Mouse (Mus musculus) E14TG2a.4 (cell line): ENCODE measurements around the gene Baiap2l1.

Experiments
- H3K27me3 ChIP-seq: 2 replicates; pipeline ENCODE4 v1.6.1; 2014; ENCODE audit warnings: low read length, control low read depth; ENCODE audit not compliant: insufficient read depth
- H3K36me3 ChIP-seq: 2 replicates; pipeline ENCODE4 v1.6.1; 2014; ENCODE audit warnings: low read length, control low read depth; ENCODE audit not compliant: insufficient read depth
- H3K4me1 ChIP-seq: replicated peaks from 2 replicates; pipeline ENCODE4 v1.6.1; 2014; ENCODE audit warnings: low read depth, low read length, control low read depth
- H3K4me3 ChIP-seq: replicated peaks from 2 replicates; pipeline ENCODE4 v1.5.1; 2014; ENCODE audit warnings: mild to moderate bottlenecking, low read length
- H3K9me3 ChIP-seq: 2 replicates; pipeline ENCODE4 v1.6.1; 2014; ENCODE audit warnings: low read length, control low read depth
- CTCF ChIP-seq: conservative IDR thresholded peaks from 2 replicates; pipeline ENCODE4 v1.5.1; 2014; ENCODE audit warnings: low read length
- NANOG ChIP-seq: IDR thresholded peaks from 2 replicates; pipeline ENCODE4 v1.6.1; 2014; ENCODE audit warnings: borderline replicate concordance, low read length, mixed read lengths
- POU5F1 ChIP-seq: IDR thresholded peaks from 2 replicates; pipeline ENCODE4 v1.6.1; 2014; ENCODE audit warnings: low read length, borderline replicate concordance

Baiap2l1 gene

DNA sequence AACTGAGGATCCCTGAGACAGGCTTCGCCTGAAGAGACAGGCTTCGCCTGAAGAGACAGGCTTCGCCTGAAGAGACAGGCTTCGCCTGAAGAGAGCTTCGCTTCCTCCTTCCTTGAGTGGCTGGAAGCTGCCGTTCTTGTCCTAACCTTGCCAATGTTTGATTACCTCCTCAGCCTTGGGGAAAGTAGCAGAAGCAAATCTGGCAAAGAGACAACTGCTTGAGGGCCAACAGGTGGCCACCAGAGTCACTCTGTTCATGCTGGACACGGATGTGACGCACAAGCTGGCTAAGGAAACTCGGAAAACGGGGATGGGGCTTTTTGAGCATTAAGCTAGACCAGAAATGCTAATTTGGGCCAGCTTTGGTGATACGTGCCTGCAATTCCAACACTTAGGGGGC, 23.9 kb downstream of the Baiap2l1 start:
- H3K4me1 ChIP-seq = no peaks in the 10 kb centered on the region
- H3K4me3 ChIP-seq = no peak overlapping the region
- no peaks in the 10 kb centered on the region for H3K27me3 ChIP-seq
- H3K9me3 ChIP-seq = peaks cover 8% of the 10 kb centered on the region; the same call in 1 of the 2 replicates
- no peaks in the 10 kb centered on the region for H3K36me3 ChIP-seq
- TF ChIP-seq CTCF = no peak

GRCm38 (mm10) chr5:144322717-144323116, 35.2 kb downstream of the Baiap2l1 start:
- no peaks in the 10 kb centered on the region for H3K27me3 ChIP-seq
- H3K4me3 ChIP-seq = no peak overlapping the region
- H3K4me1 ChIP-seq = peaks cover 46% of the 10 kb centered on the region
- TF ChIP-seq POU5F1 = no peak
- no peak for TF ChIP-seq CTCF
- TF ChIP-seq NANOG = no peak
- no peaks in the 10 kb centered on the region for H3K36me3 ChIP-seq
- H3K9me3 ChIP-seq = no peaks in the 10 kb centered on the region

DNA sequence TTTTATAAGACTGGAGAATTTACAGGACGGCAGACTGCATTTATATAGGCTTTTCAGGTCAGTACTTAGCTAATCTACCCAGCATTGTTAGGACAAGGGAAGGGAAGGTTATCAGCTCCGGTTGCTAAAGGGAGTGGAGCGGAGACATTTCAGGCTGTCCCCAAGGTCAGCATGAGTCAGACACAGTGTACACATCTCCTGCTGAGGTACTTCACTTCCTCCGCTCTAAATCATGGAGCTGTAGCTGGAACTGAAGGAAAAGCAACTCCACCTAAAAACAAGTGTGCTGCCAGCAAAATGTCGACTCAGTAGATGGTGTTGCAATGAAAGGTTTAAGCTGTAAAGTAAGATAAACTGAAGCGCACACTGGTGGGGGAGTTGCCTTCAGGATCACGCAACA, 36.2 kb downstream of the Baiap2l1 start:
- Histone ChIP-seq H3K4me3 (no peak overlapping the region), H3K4me1 (peaks cover 50% of the 10 kb centered on the region), H3K36me3 (no peaks in the 10 kb centered on the region), H3K27me3 (no peaks in the 10 kb centered on the region), H3K9me3 (no peaks in the 10 kb centered on the region)
- TF ChIP-seq NANOG = peak; percentile 53; the same call in 1 of the 2 replicates
- no peak for TF ChIP-seq POU5F1
- no peak for TF ChIP-seq CTCF

DNA sequence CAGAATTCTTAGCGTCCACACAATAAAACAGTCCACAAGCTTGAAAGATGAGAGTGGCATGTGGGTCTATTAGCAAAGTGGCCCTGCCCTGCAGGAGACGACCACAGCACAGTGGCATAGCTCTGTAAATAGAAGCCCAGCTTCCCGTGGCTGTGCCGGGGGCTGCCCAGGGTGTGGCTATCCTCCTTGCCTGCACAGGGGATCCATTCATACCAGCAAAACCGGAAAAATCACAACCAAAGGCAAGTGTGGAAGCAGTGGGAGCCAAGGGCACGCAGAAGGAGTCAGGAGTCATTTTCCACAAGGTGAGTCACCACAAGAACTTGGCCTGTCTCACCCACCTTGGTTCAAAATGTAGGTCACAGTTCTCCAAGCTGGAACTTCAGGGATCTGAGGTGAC, 39.6 kb downstream of the Baiap2l1 start:
- Histone ChIP-seq H3K27me3 (no peaks in the 10 kb centered on the region), H3K36me3 (no peaks in the 10 kb centered on the region), H3K9me3 (no peaks in the 10 kb centered on the region), H3K4me3 (no peak overlapping the region), H3K4me1 (peaks cover 58% of the 10 kb centered on the region)
- TF ChIP-seq POU5F1 (no peak), NANOG (no peak), CTCF (no peak)

- H3K9me3 ChIP-seq = no peaks in the 10 kb centered on the region
- TF ChIP-seq NANOG (no peak), POU5F1 (no peak), CTCF (no peak)
- no peak overlapping the region for H3K4me3 ChIP-seq
- no peaks in the 10 kb centered on the region for H3K36me3 ChIP-seq
- H3K27me3 ChIP-seq = no peaks in the 10 kb centered on the region
- H3K4me1 ChIP-seq = peaks cover 54% of the 10 kb centered on the region
These were observed 40.5 kb downstream of the Baiap2l1 start for GRCm38 (mm10) chr5:144317426-144317825.

DNA sequence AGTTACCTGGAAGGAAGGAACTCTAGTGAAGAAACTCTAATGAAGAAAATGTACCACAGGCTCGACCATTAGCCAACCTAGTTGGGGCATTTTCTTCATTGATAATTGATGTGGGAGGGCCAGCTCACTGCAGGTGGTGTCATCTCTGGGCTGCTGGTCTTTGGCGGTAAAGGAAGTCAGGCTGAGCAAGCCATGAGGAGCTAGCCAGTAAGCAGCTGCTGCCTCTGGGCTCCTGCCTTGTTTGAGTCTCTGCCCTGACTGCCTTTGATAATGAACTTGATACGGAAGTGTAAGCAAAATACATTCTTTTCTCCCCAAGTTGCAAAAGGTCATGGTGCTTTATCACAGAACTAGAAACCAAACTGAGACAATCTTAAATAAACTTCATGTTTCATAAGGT, 41.5 kb downstream of the Baiap2l1 start:
- no peaks in the 10 kb centered on the region for H3K36me3 ChIP-seq
- no peak for TF ChIP-seq CTCF
- TF ChIP-seq NANOG = no peak
- no peak for TF ChIP-seq POU5F1
- H3K27me3 ChIP-seq = no peaks in the 10 kb centered on the region
- no peak overlapping the region for H3K4me3 ChIP-seq
- peaks cover 44% of the 10 kb centered on the region for H3K4me1 ChIP-seq
- H3K9me3 ChIP-seq = no peaks in the 10 kb centered on the region

GRCm38 (mm10) chr5:144314731-144315494, 43.0 kb downstream of the Baiap2l1 start:
- Histone ChIP-seq H3K4me1 (peaks cover 33% of the 10 kb centered on the region), H3K36me3 (no peaks in the 10 kb centered on the region), H3K4me3 (no peak overlapping the region), H3K27me3 (no peaks in the 10 kb centered on the region), H3K9me3 (no peaks in the 10 kb centered on the region)
- TF ChIP-seq CTCF (no peak), POU5F1 (no peak), NANOG (no peak)

DNA sequence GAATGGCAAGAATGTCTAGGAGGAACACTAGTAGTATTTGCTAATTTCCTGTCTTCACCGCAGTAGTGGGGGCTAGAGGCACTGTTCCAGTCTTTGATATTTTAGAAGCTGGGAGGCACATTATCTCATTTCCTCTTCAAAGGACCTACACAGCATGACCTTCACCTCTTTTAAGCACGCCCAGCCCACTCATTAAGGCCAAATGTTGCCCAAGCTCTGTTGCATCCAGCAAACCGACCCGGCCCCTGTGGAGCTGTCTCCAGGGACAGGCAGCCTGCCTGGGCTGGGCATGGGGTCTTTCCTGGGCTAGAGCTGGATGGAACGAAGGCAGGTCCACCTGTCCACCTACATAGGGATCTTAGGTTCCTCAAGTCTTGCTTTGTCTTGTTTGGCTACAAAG, 44.6 kb downstream of the Baiap2l1 start:
- H3K27me3 ChIP-seq = no peaks in the 10 kb centered on the region
- H3K4me1 ChIP-seq = peaks cover 24% of the 10 kb centered on the region

DNA sequence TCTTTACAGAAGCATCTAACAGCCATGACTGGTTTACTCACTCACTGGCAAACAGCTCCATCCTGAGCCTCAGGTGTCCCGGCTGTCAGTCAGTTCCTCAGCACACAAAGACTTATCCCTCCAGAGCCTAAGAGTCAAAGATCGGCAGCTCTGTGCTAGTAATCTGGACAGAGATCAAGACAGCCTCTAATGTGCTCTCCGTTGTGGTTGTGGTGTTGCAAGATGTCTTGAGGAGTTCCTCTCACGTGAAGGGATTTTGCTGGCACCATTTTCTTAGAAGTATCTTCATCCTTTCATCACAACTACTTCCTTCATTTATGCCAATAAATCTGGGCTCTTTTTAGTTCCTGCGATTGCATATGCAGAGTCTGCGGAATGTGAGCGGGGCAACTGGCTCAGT, 45.7 kb downstream of the Baiap2l1 start:
- no peaks in the 10 kb centered on the region for H3K27me3 ChIP-seq
- H3K36me3 ChIP-seq = no peaks in the 10 kb centered on the region
- TF ChIP-seq POU5F1 = no peak
- no peak for TF ChIP-seq NANOG
- no peak for TF ChIP-seq CTCF
- no peak overlapping the region for H3K4me3 ChIP-seq
- peaks cover 14% of the 10 kb centered on the region for H3K4me1 ChIP-seq
- H3K9me3 ChIP-seq = peaks cover 21% of the 10 kb centered on the region

More for the DNA sequence above, 44.6 kb downstream of the Baiap2l1 start:
- H3K4me3 ChIP-seq = no peak overlapping the region
- peaks cover 9% of the 10 kb centered on the region for H3K9me3 ChIP-seq
- TF ChIP-seq CTCF = no peak
- no peak for TF ChIP-seq POU5F1
- no peak for TF ChIP-seq NANOG
- no peaks in the 10 kb centered on the region for H3K36me3 ChIP-seq
